Mouse (Mus musculus) heart, adult 2 months (tissue): ENCODE measurements around the gene Fbxw5. TPM values are rescaled to one million over a fixed set of nuclear protein-coding genes. Genes with fewer than 3 reads are reported as not detected.

Experiments used
- DNase-seq, 2 experiments: peaks; one replicate each; pipeline ENCODE4 v3.0.0; 2021
- H3K27ac ChIP-seq: fragments of 200-600 bp; 2 replicates; pipeline ENCODE4 v1.8.1; 2022
- H3K27me3 ChIP-seq: fragments of 200-500 bp; 2 replicates; pipeline ENCODE4 v1.6.1; 2012; ENCODE audit warnings: mild to moderate bottlenecking, low read length, inconsistent platforms, mixed read lengths; ENCODE audit not compliant: control insufficient read depth, insufficient read depth
- H3K36me3 ChIP-seq: fragments of 200-500 bp; 2 replicates; pipeline ENCODE4 v1.6.1; 2012; ENCODE audit warnings: low read length, inconsistent platforms; ENCODE audit not compliant: control insufficient read depth, insufficient read depth
- H3K4me1 ChIP-seq: fragments of 200-500 bp; 2 replicates; pipeline ENCODE4 v1.6.1; 2011; ENCODE audit warnings: low read length; ENCODE audit not compliant: control insufficient read depth, insufficient read depth
- H3K4me3 ChIP-seq: fragments of 200-600 bp; 2 replicates; pipeline ENCODE4 v1.8.1; 2022
- H3K79me2 ChIP-seq: fragments of 200-500 bp; replicated peaks from 2 replicates; pipeline ENCODE4 v1.6.1; 2012; ENCODE audit warnings: mild to moderate bottlenecking, inconsistent platforms, low read length, moderate library complexity, mixed read lengths; ENCODE audit not compliant: control insufficient read depth, insufficient read depth
- H3K9ac ChIP-seq: fragments of 200-500 bp; 2 replicates; pipeline ENCODE4 v1.6.1; 2012; ENCODE audit warnings: low read depth, mild to moderate bottlenecking, control low read depth, inconsistent platforms, low read length, mixed read lengths
- CTCF ChIP-seq: fragments of 200-600 bp; IDR thresholded peaks from 2 replicates; pipeline ENCODE4 v1.8.1; 2022; ENCODE audit warnings: antibody characterized with exemption, mild to moderate bottlenecking, moderate library complexity
- EP300 ChIP-seq: fragments of 200-500 bp; IDR thresholded peaks from 2 replicates; pipeline ENCODE4 v1.6.1; 2011; ENCODE audit warnings: low read depth, low read length, control low read depth; ENCODE audit not compliant: insufficient read depth
- POLR2A ChIP-seq: fragments of 200-500 bp; IDR thresholded peaks from 2 replicates; pipeline ENCODE4 v1.6.1; 2011; ENCODE audit warnings: mild to moderate bottlenecking, low read depth, low read length, control low read depth; ENCODE audit not compliant: insufficient read depth
- WGBS: fragments of 180-500 bp; shearing (Covaris S2); methylation state at CpG from one replicate; pipeline ENCODE4 v1.1.7; 2018; 5-methylcytosine and 5-hydroxymethylcytosine counted together
- intact Hi-C: fragments of 180-260 bp; cut with DNase I; formaldehyde crosslinking; loops from one replicate; pipeline ENCODE4 v1.15.1; 2025
- polyA plus RNA-seq: library from polyadenylated mRNA; depleted of rRNA; stranded (reverse); fragments of >200 nt; gene quantifications from 2 replicates; pipeline ENCODE4 v1.2.3, GENCODE M21; 2012
- total RNA-seq, 2 experiments: library from RNA; stranded (reverse); gene quantifications; 2 replicates each; pipeline ENCODE4 v1.2.3; 2021

Fbxw5 gene
- total and polyA plus RNA-seq, 3 experiments, result 41.0 to 84.8 (median 82.7) TPM

- TF ChIP-seq EP300, result no peak
- no peak for TF ChIP-seq POLR2A
- peak; percentile 41 for TF ChIP-seq CTCF
- Histone ChIP-seq H3K27ac (peak overlapping the region; percentile 78), H3K4me1 (peaks cover 9% of the 10 kb centered on the region), H3K27me3 (no peaks in the 10 kb centered on the region), H3K36me3 (peaks cover 17% of the 10 kb centered on the region), H3K4me3 (no peak overlapping the region), H3K9ac (no peak overlapping the region), H3K79me2 (no peaks in the 10 kb centered on the region)
- intact Hi-C loops, result no loop called here
- WGBS, result 64% methylated on average over 2 of the region's 2 CpGs
- no peak for DNase-seq
Measured at GRCm38 (mm10) chr2:25533707-25534106, 33.2 kb downstream of the Fbxw5 start.

GRCm38 (mm10) chr2:25534178-25534865 lies 33.8 kb downstream of the Fbxw5 start:
- H3K4me1 ChIP-seq, result peaks cover 9% of the 10 kb centered on the region
- TF ChIP-seq POLR2A (no peak), CTCF (no peak), EP300 (peak; percentile 46; the same call in 1 of the 2 replicates)
- WGBS, result 34% methylated on average over 3 of the region's 3 CpGs
- no peak overlapping the region; the same call in 1 of the 2 replicates for H3K9ac ChIP-seq
- peak overlapping the region; percentile 78 for H3K27ac ChIP-seq
- peak; percentile 80 to 90 for DNase-seq
- intact Hi-C loops, result no loop called here
- H3K27me3 ChIP-seq, result no peaks in the 10 kb centered on the region
- peaks cover 17% of the 10 kb centered on the region for H3K36me3 ChIP-seq
- H3K79me2 ChIP-seq, result no peaks in the 10 kb centered on the region
- H3K4me3 ChIP-seq, result no peak overlapping the region

GRCm38 (mm10) chr2:25534866-25535182 lies 34.3 kb downstream of the Fbxw5 start:
- H3K36me3 ChIP-seq, result peaks cover 17% of the 10 kb centered on the region
- no peaks in the 10 kb centered on the region for H3K79me2 ChIP-seq
- H3K4me3 ChIP-seq, result no peak overlapping the region
- H3K27ac ChIP-seq, result peak overlapping the region; percentile 78
- H3K4me1 ChIP-seq, result peaks cover 9% of the 10 kb centered on the region
- WGBS, result 93% methylated on average over 2 of the region's 2 CpGs
- TF ChIP-seq POLR2A (no peak), EP300 (no peak), CTCF (no peak)
- H3K9ac ChIP-seq, result no peak overlapping the region; the same call in 1 of the 2 replicates
- no peaks in the 10 kb centered on the region for H3K27me3 ChIP-seq
- intact Hi-C loops, result no loop called here
- DNase-seq, result no peak

GRCm38 (mm10) chr2:25536531-25536930 lies 36.0 kb downstream of the Fbxw5 start:
- Histone ChIP-seq H3K9ac (no peak overlapping the region), H3K79me2 (no peaks in the 10 kb centered on the region), H3K4me1 (peaks cover 11% of the 10 kb centered on the region), H3K27me3 (no peaks in the 10 kb centered on the region), H3K36me3 (peaks cover 17% of the 10 kb centered on the region), H3K4me3 (no peak overlapping the region), H3K27ac (peak overlapping the region; percentile 47)
- intact Hi-C loops, result no loop called here
- no peak for TF ChIP-seq POLR2A
- no peak for TF ChIP-seq EP300
- no peak for TF ChIP-seq CTCF
- 58% methylated on average over 8 of the region's 8 CpGs for WGBS
- DNase-seq, result peak in 1 of 2 experiments; percentile 48

- H3K36me3 ChIP-seq, result peaks cover 9% of the 10 kb centered on the region
- H3K27ac ChIP-seq, result no peak overlapping the region
- WGBS, result 58% methylated on average over 4 of the region's 4 CpGs
- H3K27me3 ChIP-seq, result no peaks in the 10 kb centered on the region
- H3K9ac ChIP-seq, result no peak overlapping the region
- intact Hi-C loops, result no loop called here
- H3K4me3 ChIP-seq, result no peak overlapping the region
- peak in 1 of 2 experiments; percentile 40 for DNase-seq
- H3K79me2 ChIP-seq, result peaks cover 5% of the 10 kb centered on the region
- H3K4me1 ChIP-seq, result peaks cover 4% of the 10 kb centered on the region
- TF ChIP-seq CTCF (no peak), EP300 (no peak), POLR2A (no peak)
Measured at GRCm38 (mm10) chr2:25540541-25540948, 40.0 kb downstream of the Fbxw5 start.

GRCm38 (mm10) chr2:25541644-25542367 lies 41.3 kb downstream of the Fbxw5 start:
- no peaks in the 10 kb centered on the region for H3K27me3 ChIP-seq
- H3K79me2 ChIP-seq, result peaks cover 11% of the 10 kb centered on the region
- H3K27ac ChIP-seq, result no peak overlapping the region
- peaks cover 2% of the 10 kb centered on the region for H3K36me3 ChIP-seq
- H3K4me1 ChIP-seq, result peaks cover 7% of the 10 kb centered on the region
- intact Hi-C loops, result no loop called here
- no peak for TF ChIP-seq EP300
- no peak for TF ChIP-seq CTCF
- TF ChIP-seq POLR2A, result no peak
- WGBS, result 87% methylated on average over 10 of the region's 10 CpGs
- H3K4me3 ChIP-seq, result no peak overlapping the region
- no peak for DNase-seq
- H3K9ac ChIP-seq, result no peak overlapping the region
